Mouse (Mus musculus): ENCODE results near the gene Tgm1.

Tgm1 gene

DNA sequence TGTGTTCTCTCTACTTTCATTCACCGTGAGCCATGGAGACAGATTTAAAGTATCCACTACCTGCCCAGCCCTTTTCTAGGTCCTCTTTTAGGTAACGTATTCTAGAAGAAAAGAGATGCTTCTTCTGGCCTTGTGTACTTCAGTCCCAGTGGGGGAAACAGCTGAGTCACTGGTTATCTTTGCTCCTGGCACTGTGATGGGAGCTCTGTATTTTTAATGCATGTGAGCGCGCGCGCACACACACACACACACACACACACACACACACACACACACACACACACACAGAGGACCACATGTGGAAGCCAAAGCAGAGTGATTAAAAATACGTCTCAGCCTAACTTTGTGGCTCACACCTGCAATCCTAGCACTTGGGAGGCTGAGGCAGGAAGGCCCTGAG, 9.7 kb upstream of the Tgm1 start:
- DNase-seq (ENCODE audit: low spot score): peak; percentile 46

DNA sequence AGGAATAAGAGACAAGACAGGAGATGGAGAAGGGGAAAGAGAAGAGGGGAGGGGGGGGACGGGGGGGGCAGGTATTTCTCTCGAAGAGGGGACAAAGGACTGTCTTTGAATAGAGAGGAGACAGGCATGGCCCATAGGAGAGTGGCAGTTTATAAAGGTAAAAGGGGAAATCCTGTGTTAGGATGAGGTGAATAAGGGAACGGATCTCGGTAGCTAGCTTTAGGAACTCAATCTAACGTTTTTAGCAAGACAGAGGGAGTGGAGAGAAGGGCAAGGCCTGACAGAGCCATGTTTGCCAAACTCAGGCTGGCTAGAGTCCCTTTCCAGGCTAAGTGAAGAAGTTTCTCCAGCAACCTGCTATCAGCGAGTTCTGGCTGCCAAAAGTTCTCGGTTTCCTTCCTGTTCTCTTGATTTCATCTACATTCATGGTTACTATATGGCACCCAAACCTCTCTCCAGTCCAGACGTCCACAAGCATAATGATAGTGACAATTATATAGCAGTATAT, 8.8 kb upstream of the Tgm1 start:
- DNase-seq (ENCODE audit: low spot score): no peak

DNA sequence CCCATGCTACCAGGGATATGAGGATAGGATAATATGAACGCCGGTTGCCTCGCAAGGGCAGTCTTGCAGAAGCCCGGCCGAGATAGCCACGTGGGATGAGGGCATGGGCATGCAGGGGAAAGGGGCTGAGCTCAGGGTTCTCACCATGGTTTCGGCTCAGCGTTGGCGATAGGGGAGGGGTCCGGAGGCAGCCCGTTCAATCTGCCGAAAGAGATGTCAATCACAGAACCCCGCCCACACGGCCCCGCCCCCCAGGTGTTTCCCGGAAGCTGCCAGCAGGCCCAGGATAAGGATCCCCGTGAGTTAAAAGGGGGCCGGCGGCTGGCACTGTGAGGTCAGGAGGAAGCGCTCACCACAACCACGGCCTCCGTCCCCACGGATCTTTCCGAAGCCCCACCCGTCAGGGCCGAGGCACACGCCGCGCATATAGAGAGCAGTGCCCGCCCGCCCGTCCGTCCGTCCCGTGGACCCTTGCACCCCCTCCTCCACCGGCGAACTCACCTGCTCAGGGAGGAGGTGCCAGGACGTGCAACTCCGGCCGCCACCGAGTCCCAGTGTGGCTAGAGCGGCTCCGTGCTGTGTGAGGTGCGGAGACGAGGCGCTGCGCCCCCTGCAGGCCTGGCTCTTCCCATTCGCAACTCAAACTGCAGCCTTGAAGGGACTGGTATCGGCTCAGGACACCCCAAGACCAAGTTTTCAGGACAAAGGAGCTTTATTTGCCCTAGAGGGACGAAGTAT, 8.1 kb upstream of the Tgm1 start, which contains the start of gene Rabggta:
TSS of gene Rabggta (minus strand) at position 564 of the 738 bp plus-strand sequence.
- DNase-seq (ENCODE audit: low spot score): peak; percentile 93

DNA sequence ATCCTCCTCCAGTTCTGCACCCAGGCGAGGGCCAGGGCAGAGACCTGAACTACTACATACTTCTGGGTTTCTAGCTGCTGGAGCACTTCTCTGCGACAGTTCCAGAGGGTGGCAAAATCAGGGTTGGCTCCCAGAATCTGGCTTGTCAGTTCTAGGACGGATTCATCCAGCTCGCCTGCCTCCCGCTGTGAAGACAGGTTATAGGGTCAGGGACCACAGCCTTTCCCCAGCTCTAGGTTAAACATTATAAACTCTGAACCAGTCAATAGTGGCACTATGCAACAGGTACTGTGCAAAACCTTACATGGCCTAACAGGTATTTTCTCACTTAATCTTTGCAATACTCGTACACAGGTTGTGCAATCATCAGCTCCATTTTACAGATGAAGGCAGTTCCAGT, 7.3 kb upstream of the Tgm1 start:
- DNase-seq (ENCODE audit: low spot score): no peak

DNA sequence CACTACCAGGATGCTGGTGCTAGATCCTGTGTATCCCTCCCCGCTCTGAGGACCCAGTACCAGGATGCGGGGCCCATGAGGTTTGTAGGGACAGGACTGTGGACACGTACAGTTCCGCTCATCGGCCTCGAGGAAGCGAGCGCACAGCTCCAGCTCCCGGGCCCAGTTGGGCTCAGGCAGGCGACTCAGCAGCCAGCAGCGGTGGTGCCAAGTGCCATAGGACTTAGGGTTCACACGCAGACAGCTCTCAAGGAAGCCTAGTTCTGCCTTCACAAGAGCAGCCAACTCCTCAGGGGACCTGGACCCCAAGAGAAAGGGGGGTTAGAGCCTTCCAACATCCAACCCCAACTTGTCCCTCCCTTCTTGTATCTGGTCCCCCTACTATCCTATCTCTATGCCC, 6.9 kb upstream of the Tgm1 start:
- no peak for DNase-seq (ENCODE audit: low spot score)

DNA sequence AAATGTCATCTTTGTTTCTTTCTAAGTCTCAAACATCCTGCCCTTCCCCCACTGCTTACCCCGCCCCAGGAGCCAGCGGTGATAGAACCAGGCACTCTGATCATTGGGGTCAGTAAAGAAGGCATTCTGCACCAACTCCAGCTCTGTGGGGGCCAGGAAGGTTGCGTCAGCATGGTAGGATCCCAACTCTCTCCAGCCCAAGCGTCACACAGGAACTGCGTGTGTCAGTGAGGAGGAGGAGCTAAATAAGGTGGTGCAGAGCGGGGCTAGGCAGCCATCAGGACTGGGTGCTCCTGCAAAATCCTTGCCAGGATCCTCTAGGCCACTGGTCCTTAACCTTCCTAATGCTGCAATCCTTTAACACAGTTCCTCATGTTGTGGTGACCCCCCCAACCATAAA, 6.0 kb upstream of the Tgm1 start:
- no peak for DNase-seq (ENCODE audit: low spot score)

DNA sequence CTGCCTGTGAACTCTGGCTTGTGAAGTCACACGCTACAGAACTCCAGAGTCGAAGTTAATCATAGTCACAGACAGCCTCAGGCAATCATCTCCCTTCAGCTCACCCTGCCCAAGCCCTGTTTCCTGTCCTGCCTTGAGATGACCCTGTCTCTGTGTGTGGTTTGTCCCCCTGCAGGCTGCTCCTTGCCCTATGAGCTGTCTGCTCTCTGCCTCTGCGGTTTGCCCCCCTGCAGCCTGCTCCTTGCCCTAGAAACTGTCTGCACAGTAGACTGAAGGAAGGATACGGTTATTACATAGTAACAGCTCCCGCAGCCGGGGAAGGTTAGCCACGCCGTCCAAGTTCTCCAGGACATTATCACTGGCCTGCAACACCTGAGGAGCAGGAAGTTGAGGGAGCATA, 3.2 kb upstream of the Tgm1 start:
- DNase-seq (ENCODE audit: low spot score): no peak

DNA sequence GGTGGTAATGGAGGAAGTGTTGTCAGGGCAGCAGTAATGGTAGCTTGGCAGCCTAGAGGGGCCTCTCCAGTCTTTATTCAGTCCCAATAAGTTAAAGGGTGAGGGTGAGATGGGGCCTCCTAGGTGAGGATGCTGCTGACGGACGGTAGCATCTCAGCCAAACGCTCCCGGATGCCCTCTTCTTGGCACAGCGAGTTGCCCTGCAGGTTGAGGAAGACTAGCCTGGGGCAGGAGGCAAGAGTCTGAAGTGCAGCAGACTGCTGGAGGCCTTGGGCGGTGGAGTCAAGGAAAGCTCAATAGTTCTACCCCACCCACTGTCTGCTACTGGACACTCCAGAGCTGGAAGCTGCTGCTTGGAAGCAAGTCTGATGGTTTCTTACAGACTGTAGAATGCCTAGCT, 2.5 kb upstream of the Tgm1 start:
- no peak for DNase-seq (ENCODE audit: low spot score)

DNA sequence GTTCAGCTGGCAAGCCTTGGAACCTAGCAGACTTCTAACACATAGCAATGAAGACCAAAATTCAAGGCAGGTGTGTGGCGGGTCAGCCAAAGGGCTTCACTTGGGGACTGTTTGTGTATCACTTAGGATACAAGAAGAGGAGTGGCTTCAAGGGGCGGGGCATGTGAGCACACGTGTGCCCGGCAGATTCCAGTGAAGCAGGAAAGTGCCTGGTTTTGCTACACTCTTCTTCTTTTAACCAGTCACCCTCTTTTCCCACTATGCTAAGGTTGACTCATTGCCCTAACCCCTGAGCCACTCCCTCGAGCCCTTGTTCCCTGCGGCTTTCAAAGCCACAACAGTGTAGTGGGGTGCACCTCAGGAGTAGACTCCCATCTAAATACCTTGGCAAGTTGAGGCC, 1.2 kb upstream of the Tgm1 start:
- no peak for DNase-seq (ENCODE audit: low spot score)

DNA sequence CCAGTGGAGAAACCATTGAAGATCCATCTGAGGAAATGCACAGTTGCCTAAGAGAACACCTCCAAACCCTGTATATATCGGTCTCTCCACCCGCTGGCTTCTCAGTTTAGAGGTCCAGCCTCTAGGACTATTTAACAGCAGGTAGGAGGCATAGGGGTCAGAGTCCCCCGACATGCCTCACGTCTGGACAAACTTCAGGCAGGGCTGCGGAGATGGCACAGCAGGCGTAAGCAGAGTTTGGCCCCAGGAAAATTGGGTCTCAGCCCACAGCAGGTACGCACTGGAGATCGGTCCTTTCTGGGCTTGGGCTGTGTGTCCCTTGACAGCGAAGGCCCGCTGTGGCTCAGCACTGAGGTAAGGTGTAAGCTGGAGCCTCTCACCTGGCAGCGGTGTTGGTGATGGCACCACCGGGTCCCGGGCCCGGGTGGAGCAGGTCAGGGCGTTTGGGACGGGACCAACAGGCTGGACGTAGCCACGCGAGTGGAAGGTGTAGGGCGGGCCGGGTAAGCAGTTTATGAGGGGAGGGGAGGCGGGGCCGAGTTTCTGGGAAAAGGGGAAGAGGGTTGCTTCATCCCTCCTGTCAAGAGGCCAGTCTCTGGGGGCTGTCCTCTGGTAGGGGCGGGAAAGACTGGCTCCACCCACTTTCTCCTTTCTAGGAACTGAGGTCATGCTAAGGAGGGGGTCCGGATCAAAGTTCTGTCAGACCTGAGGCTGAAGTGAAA, 558 bp downstream of the Tgm1 start:
- no peak for DNase-seq (ENCODE audit: low spot score)

DNA sequence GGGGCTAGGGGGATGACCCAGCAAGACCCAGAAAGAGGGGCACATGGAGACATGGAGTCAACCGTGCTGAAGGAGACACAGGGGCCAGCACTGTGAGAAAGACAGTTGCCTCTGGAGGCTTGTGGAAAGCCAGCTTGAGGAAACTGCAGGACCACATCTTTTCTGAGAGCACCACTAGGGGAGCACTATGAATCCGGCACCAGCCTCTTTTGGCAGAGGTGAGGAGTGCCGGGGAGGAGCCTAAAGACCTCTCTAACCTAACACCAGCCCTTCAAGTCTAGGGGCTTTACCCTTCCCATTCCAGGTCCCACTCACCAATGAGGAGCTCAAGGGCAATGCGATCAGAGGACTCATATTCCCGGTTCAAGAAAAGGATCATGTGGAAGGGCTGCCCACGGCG, 1.9 kb downstream of the Tgm1 start:
- no peak for DNase-seq (ENCODE audit: low spot score)

DNA sequence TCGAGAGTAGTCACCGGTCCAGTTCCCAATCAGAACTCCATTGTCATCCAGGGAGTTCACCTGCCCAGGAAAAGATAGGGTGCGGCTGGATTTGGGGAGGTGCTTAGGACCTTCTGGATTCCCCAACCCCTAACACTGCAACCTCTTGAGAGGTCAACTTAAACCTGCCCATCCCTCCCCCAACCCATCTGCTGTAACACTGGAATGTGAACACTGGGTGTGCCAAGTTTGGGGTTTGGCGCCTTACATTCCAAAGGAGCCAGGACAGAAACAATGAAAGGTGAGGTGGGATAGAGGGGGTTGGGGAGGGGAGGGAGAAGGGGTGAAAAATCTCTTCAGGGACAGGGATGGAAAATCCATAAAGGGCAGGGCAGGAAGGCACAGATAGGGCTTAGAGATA, 4.2 kb downstream of the Tgm1 start:
- no peak for DNase-seq (ENCODE audit: low spot score)

DNA sequence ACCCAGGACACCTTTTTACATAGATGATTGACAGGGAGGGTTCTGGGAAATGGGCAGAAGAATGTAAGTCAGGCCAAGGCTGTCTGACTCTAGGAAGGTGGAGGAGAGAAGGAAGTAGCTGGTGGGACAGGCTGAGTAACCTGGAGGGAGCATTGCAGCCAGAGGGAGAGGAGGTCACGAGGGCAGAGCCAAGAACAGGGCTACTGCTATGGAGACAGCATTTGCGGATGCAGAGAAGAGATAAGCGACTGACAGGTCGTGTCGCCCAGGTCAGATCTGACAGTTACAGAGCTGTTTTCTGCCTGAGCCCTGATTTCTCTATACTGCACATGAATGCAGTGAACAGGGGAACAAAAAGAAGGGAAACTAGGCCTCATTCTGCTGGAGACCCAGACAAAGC, 6.3 kb downstream of the Tgm1 start:
- DNase-seq (ENCODE audit: low spot score): no peak

DNA sequence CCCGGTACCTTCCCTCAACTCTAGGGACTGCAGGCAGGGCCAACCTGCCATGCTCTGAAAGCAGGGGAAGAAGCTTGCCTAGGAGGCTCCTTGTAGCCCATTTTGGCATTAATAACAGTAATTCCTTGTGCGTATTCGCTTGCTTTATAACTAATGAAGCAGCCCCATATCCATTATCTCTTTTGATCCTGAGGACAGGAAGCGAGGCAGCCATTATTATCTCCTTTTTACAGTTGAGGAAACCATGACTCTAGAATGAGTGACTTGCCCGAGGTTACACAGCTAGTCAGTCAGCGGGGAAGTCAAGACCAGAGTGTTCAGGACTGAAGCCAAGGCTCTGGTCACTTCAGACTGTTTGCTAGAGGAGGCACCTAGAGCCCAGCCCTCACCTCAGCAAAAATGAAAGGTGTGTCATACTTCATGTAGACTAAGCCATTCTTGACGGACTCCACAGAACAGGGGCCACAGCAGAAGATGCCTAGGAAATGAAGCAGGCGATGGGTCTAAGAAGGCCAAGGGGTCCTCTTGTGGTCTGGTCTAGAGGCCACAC, 7.6 kb downstream of the Tgm1 start:
- DNase-seq (ENCODE audit: low spot score): no peak

DNA sequence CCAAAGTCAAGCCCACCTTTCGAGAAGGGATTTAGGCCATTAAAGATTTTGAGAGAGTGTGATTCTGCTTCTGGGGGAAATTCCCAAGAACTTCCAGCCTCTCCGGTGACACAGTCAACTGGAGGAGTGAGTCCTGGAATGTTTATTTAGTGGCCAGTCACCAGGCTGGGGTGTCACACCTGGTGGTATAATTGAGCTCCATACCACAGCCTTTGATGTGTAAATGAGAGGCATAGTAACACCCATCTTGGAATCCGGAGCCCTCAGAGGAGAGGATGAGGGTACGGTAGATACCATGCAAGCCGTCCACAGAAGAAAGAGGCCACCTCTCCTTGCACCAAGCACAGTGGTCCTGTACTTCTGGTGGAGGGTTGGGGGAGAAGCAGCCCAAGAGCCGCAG, 11.0 kb downstream of the Tgm1 start:
- no peak for DNase-seq (ENCODE audit: low spot score)

DNA sequence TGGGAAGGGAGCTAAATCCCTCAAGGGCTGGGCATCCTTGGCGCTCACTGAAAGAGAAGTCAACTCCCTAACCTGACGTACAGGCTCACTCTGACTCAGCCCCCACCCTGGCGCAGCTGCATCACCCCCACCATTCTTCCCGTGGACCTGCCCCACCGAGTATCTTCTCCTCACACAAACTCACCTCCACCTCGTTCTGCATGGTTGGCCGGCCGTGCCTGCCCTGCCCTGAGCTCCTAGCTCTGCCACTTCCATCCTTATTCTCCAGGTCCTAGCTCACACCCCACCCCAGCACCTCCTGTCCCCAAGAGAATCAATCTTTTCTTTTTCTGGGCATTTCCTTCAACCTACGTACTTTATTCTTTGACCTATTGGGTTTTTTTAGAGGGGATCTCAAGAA, 12.6 kb downstream of the Tgm1 start:
- DNase-seq (ENCODE audit: low spot score): no peak

DNA sequence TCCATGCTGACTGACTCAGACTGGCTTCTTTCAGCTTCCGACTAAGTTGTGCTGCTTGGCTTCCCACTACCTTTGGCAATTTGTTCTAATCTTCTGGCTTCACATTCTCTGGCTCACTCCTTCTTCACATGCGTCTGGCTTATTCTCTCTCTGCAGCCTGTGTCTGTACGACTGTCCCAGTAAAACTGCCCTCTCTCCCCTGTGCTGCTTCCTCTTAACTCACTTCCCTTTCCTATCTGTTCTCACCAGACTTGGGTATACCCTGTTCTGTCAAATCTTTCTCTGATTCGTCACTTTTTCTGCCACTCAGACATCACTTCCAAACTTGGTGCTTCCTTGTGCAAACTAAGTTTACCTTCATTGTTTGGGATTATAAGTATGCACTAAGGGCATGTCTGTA, 16.5 kb downstream of the Tgm1 start:
- DNase-seq (ENCODE audit: low spot score): no peak

DNA sequence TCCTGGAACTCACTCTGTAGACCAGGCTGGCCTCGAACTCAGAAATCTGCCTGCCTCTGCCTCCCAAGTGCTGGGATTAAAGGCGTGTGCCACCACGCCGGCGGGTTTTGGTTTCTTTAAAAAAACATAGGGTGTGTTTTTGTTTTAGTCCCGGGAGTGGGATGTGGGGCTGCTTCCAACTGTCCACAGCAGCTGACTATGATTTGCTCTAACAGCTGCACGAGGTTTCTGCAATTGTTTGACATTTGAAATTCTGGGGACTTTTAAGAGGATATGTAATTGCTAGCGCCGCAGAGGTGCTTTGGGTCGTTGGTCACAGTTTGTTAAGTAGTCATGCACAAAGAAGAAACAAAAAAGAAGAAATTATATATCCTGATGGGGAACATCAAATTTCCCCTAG, 24.3 kb downstream of the Tgm1 start:
- no peak for DNase-seq (ENCODE audit: low spot score)

DNA sequence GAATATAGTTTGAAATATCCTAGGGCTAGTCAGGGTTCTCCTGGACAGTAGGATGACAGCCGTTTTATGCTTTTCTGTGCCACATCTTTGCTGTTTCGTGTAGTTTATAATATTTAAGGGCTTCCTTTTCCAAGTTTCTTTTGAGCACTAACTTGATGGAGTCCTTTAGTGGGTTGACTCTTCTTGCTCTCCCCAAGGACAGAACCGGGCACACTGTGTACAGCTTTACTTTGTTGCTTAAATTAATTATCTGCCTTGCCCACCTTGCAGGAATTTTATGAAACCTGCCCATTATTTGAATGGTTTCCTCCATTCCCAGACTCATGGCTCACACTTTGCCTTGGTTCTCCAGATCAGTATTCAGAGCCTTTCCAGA, 31.6 kb downstream of the Tgm1 start:
- DNase-seq (ENCODE audit: low spot score): no peak

DNA sequence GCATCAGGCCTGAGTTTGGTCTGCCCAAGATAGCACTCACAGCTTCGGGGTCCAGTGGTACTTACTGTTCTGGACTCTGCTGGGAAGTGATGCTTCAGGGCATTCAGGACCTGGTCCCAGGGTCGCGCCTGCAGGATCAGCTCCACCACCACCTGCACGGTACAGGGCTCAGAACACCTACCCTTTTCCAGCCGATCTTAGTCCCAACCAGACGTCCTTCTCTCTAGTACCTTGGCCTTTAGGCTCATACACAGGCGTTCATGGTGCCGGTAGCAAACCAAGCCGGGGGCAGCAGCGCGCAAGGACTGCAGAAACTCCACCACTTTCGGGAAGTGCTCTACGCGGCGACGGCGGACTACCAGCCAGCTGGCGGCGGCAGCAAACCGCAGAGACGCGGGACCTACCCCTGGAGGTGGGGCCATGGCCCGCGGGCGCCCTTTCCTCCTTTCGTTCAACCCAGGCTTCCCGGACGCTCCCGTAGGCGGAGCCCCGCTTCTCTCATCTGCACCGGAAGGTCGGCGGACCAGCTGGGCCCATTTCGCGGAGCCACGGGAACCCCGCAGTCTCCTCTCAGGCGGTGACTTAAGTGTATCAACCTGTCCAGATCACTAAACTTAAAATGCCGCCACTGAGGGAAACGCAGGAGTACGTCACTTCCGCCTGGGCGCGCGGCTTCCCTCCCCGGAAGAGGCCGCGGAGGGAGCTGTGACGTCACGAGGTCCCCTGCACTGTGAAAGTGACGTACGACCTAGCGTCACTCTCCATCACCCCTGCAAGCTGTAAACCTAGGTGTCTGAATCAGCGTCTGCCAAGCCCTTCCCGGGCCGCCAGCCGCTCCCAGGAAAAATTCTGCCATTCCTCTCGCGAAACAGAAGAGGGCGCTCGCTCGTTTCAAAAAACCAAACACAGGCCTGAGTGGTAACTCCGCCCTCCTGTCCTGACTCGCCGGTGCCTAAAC, 32.3 kb downstream of the Tgm1 start, which contains the start of gene Tinf2:
TSS of gene Tinf2 (minus strand) at position 661 of the 958 bp plus-strand sequence.
- DNase-seq (ENCODE audit: low spot score): peak; percentile 92

DNA sequence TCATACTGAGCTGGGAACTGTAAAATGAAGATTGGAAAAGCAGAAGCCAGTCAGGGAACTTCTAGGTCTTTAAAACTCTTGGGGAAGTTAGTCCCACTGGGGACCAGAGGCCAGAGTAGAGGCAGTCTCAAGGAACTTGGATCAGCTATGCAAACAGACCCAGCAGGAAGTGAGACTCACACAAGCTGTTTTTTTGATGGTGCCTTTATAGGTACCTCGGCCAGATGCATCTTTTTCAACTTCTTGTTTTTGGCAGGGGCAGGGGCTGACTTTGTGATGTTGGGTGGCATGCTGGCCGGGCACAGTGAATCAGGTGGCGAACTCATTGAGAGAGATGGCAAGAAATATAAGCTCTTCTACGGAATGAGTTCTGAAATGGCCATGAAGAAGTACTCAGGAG, 36.1 kb downstream of the Tgm1 start:
- no peak for DNase-seq (ENCODE audit: low spot score)

DNA sequence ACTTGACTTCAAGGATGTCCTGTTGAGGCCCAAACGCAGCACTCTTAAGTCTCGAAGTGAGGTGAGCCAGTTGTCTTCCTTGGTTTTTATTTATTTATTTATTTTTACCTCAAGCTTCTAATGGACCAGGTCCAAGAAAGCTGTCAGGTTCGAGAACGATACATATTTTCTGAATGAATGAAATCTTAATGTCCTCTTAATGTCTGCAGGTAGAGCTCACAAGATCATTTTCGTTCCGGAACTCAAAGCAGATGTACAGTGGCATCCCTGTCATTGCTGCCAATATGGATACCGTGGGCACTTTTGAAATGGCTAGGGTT, 41.0 kb downstream of the Tgm1 start:
- DNase-seq (ENCODE audit: low spot score): no peak
